Mouse (Mus musculus) CD8-positive naive resting alpha-beta T cell, adult 57 days (primary cell): ENCODE measurements around the gene Mavs. TPM values are rescaled to one million over a fixed set of nuclear protein-coding genes. Genes with fewer than 3 reads are reported as not detected.

Experiments used
- total RNA-seq: library from RNA; stranded (reverse); gene quantifications from one replicate; pipeline ENCODE4 v1.2.4, GENCODE M21; 2023

Mavs gene
- total RNA-seq: 19.8 TPM

DNA sequence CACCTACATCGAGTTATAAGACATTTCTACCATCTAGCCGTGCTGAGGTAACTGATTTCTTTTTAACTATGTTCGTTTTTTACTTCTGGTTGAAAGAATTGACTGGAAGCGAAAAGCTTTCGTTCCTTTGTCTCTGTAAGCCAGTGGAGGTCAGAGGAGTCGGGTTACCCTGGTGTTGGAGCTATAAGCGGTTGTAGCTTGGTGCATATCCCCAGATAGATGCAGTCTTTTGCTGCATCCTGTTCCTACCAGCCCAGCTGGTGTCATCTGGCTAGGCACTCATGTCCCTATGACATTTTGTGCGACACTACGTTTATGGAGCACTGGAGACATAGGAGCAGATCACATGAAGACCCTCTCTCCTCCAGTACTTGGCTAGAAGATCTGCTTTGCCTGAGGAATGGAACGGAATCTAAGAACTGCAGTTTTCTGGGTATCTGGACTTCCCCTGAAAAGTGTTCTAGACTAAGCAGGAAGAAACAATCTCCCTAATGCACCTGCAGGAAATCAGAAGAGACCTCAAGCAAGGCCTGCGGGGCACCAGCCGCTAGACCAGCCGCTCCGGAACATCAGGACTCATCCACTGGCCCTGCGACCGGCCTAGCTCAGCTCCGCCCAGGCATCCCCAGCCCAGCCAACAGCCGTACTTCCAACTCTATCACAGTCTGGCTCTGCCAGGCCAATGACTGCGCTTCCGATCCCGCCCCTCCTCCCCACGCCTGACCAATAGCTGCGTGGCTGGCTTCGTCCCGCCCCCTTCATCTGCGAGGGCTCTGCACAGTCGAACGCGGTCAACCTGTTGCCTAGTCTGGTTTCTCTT lies at the start of gene Mavs:
TSS of gene Mavs (plus strand) at position 757 of the 820 bp plus-strand sequence.

DNA sequence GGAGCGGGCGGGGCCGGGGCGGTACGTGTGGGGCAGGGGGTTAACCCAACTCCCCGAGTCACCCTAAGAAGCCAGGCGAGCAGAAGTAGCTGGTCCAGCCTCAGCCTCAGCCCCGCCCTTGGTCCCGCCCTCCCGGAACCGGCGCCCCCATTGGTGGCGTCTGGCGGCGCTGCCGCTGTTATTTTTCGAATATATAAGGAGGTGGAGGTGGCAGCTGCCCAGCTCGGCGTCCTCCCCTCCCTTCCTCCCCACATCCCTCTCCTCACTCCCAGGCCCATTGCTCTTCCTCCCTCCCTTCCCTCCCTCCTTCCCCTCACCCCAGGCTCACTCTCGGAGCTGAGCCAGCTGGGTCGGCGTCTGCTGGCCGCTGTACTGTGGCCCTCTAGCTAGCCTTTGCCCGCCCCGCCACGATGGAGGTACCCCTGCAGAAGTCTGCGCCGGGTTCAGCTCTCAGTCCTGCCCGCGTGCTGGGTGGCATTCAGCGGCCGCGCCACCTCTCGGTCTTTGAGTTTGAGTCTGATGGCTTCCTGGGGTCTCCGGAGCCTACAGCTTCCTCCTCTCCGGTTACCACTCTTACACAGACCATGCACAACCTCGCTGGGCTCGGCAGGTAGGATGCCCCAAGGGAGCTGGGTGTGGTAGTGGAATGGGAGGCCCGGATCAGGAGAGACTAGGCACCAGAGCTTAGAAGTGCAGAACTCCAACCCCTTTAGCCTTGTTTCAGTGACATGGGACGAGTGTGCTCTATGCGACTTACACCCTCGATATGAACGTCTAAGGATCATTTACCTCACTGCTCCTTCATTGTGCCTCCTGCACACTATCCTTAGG lies 46.9 kb upstream of the Mavs start, which contains the start of the genes Cdc25b and Spef1:
TSS of gene Cdc25b (plus strand) at position 179 of the 831 bp plus-strand sequence.
TSS of gene Spef1 (minus strand) at position 512 of the 831 bp plus-strand sequence.

DNA sequence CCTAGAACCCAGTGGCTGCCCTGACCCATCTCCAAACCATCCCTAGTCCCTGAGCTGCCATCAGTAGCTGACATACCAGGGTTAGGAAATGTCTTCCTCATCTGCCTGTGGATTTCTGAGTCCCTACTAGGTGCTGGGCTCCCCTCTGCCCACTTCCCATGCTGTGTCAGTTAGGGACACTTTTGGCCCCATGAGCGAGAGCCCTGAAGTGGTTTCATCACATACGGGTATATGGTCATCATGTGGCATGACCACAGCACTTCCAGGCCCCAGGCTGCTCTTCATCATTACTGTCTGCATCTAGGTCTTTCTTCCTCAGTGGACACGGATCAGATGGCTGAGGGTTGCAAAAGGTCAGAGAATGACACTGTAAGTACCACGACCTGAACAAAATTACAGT lies 27.1 kb upstream of the Mavs start, which contains the start of gene Ap5s1:
TSS of gene Ap5s1 (plus strand) at position 301 of the 400 bp plus-strand sequence.

DNA sequence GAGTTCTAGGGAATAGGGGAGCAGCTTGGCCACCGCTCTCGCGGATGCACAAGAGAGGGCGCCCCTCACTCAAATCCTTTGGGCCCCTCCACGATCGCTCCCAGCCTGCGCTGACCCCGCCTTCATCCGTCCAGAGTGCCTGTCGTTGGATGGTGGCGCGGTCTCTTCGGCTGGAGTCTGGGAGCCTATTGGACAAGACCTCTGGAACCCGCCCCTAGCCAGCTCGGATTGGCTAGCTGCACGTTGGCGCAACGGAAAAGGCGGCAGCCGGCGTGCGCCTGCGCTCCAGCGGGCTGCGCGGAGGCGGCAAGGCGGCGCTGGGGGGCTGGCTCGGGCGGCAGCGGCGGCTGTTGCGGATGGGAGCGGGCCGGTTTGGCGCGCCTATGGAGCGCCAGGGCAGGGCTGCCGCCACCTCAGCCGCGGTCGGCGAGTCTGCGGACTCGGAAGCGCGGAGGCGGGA lies 28.4 kb downstream of the Mavs start, which contains the start of gene Pank2:
TSS of gene Pank2 (plus strand) at position 283 of the 460 bp plus-strand sequence.

Other genes with a start within 250 kb of the Mavs start
- gene Gfra4, start 191.0 kb upstream of the Mavs start, total RNA-seq: not detected
- gene Adam33, start 170.2 kb upstream of the Mavs start, total RNA-seq: not detected
- gene Siglec1, start 147.3 kb upstream of the Mavs start, total RNA-seq: 0.21 TPM
- gene Hspa12b, start 106.8 kb upstream of the Mavs start, total RNA-seq: not detected
- gene Gm11037, start 100.6 kb upstream of the Mavs start, total RNA-seq: not detected
- 18.0 TPM for gene 1700037H04Rik, start 74.0 kb upstream of the Mavs start, total RNA-seq
- gene Cenpb, start 54.0 kb upstream of the Mavs start, total RNA-seq: 21.4 TPM
- gene Cdc25b, start 47.1 kb upstream of the Mavs start, total RNA-seq: 53.7 TPM
- 1.6 TPM for gene Spef1, start 46.8 kb upstream of the Mavs start, total RNA-seq
- 11.9 TPM for gene Ap5s1, start 27.0 kb upstream of the Mavs start, total RNA-seq
- gene Pank2, start 28.4 kb downstream of the Mavs start, total RNA-seq: 59.6 TPM
- gene Rnf24, start 118.8 kb downstream of the Mavs start, total RNA-seq: 4.9 TPM